Mouse (Mus musculus) embryo, embryonic 10 days (tissue): ENCODE measurements around the gene Cirbp.

Experiments used
- DNase-seq: peaks from one replicate; pipeline ENCODE4 v3.0.0-alpha.2; 2015; ENCODE audit warnings: low spot score

Cirbp gene

GRCm38 (mm10) chr10:80137626-80138552, 27.9 kb upstream of the Cirbp start:
- no peak for DNase-seq

GRCm38 (mm10) chr10:80138553-80139438, 27.0 kb upstream of the Cirbp start, which contains the start of gene Atp5d:
Gene Atp5d, plus strand, starts transcription at chr10:80138632.
- DNase-seq = peak; percentile 74

- DNase-seq = no peak
These were observed 26.4 kb upstream of the Cirbp start for GRCm38 (mm10) chr10:80139439-80139775.

GRCm38 (mm10) chr10:80139975-80140665, 25.7 kb upstream of the Cirbp start:
- no peak for DNase-seq

GRCm38 (mm10) chr10:80140666-80141035, 25.1 kb upstream of the Cirbp start, which contains the start of gene Cbarp:
Gene Cbarp, minus strand, starts transcription at chr10:80140835.
- no peak for DNase-seq

GRCm38 (mm10) chr10:80141243-80141642, 24.5 kb upstream of the Cirbp start:
- DNase-seq = peak; percentile 96

GRCm38 (mm10) chr10:80141786-80142529, 23.8 kb upstream of the Cirbp start:
- DNase-seq = peak; percentile 100

- no peak for DNase-seq
These were observed 23.3 kb upstream of the Cirbp start for GRCm38 (mm10) chr10:80142530-80142925.

- DNase-seq = no peak
These were observed 22.1 kb upstream of the Cirbp start for GRCm38 (mm10) chr10:80143664-80144063.

- DNase-seq = no peak
These were observed 21.6 kb upstream of the Cirbp start for GRCm38 (mm10) chr10:80144159-80144558.

GRCm38 (mm10) chr10:80144864-80145838, 20.6 kb upstream of the Cirbp start:
- peak; percentile 83 for DNase-seq

- no peak for DNase-seq
These were observed 19.9 kb upstream of the Cirbp start for GRCm38 (mm10) chr10:80145896-80146295.

GRCm38 (mm10) chr10:80146568-80147011, 19.2 kb upstream of the Cirbp start:
- no peak for DNase-seq

GRCm38 (mm10) chr10:80147146-80147718, 18.6 kb upstream of the Cirbp start:
- no peak for DNase-seq

- DNase-seq = peak; percentile 79
These were observed 17.8 kb upstream of the Cirbp start, which contains the start of gene Midn for GRCm38 (mm10) chr10:80147719-80148601. Gene Midn, plus strand, starts transcription at chr10:80148272.

- DNase-seq = peak; percentile 93
These were observed 17.0 kb upstream of the Cirbp start for GRCm38 (mm10) chr10:80148610-80149290.

GRCm38 (mm10) chr10:80149291-80150225, 16.2 kb upstream of the Cirbp start:
- DNase-seq = peak; percentile 99
